Mouse (Mus musculus): ENCODE measurements at regions not wholly inside any gene's neighbourhood (a gene's known extent, or its start where the extent isn't known, plus 50 kb on each side); places are given as distances from the start of the nearest gene placed in this dataset.

DNA sequence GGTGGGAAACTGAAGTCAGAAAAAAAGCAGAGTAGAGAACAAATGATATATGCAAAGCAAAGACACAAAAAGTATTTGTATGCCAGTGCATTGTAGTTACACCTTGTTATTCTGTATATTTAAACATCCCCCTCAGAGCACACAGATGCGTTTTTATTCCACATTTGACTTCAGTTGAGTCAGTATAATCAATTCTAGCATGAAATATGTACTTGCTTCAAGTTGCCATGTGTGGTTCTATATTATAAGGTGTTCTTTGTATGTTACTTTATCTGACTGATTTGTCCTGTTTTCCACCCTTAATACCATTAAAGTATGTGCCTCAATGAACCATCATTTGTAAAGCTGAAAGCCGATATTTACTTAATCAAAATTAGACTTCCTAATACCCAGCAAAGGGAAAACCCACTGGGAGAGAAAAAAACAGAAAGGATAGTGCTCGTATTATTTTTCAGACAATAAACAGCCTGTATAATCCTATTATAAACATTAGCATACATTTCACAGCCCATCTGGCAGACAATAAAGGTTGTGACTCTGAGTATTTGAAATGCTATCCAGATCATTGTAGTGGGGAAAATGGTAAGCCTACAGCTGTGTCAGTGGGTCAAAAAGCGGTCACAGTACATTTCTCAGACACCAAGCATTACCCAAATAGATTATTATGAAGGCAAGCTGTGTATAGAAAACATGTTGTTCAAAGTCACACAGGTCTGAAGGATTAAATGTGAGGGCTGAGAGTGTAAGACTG, 189.1 kb upstream of the Bmp2 start:
- DNase-seq (ENCODE audit: low spot score in 2 of 2), result no peak

DNA sequence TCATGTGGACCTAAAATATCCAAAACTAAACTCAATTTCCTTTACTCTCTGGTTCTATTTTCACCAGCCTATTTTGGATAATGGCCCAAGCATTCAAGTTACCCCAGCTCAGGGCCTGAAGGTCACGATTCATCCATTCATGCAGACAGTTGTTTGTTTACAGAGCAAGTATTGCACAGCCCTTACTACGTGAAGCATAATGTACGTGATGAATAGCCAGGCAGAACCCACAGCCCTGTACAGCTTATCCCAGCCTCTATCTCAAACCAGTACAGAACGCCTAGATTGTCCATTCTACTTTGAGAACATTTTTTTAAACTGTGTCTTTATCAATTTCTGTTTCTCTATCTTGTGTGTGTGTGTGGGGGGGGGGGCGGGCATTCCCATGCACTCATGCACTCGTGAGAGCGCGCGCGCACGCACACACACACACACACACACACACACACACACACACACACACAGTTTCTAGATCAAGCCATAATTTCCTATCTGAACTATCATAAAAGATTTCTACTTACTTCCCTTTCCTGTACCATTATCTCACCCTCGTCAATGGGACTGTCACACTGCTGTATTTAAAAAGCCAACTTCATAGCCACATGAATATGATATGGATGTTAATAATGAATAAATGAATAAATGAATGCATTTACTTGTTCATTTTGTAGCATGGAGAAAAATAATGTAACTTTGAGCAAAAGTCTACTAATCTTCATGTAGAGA, 180.3 kb upstream of the Bmp2 start:
- no peak for DNase-seq (ENCODE audit: low spot score in 2 of 2)

DNA sequence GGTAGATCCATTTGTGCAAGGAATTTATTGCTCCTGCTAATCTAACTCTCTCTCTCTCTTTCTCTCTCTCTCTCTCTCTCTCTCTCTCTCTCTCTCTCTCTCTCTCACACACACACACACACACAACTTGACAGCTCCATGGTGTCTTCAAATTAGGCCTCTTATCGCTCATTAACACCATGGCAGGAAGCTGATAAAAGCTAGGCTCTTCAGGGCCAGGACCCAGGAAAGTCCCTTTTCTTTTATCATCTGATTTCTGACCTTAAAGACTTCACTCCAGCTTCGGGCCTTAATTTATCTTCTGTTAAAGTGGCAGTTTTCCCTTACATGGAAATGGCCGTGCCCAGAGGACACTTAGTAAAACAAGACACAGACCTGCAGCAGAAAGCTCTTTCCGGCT, 178.4 kb upstream of the Bmp2 start:
- no peak for DNase-seq (ENCODE audit: low spot score in 2 of 2)

DNA sequence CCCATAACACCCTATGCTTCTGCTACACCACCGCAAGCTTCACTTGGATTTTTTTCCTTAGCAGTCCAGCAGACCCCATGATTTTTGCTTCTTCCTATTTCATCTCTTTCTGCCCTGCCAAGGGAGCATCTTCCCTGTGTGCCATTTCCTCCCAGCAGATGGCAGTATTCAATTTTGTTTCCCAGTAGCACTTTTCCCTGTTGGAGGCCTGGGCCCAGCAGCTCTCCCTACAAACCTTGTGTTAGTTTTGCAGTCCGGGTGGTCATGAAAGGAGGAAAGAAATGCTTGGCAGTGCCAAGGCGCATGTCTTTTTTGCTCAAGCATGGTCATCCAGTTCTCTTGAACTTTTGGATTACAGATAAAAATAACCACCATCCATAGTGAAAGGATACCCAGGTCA, 170.9 kb upstream of the Bmp2 start:
- DNase-seq (ENCODE audit: low spot score in 2 of 2), result no peak

DNA sequence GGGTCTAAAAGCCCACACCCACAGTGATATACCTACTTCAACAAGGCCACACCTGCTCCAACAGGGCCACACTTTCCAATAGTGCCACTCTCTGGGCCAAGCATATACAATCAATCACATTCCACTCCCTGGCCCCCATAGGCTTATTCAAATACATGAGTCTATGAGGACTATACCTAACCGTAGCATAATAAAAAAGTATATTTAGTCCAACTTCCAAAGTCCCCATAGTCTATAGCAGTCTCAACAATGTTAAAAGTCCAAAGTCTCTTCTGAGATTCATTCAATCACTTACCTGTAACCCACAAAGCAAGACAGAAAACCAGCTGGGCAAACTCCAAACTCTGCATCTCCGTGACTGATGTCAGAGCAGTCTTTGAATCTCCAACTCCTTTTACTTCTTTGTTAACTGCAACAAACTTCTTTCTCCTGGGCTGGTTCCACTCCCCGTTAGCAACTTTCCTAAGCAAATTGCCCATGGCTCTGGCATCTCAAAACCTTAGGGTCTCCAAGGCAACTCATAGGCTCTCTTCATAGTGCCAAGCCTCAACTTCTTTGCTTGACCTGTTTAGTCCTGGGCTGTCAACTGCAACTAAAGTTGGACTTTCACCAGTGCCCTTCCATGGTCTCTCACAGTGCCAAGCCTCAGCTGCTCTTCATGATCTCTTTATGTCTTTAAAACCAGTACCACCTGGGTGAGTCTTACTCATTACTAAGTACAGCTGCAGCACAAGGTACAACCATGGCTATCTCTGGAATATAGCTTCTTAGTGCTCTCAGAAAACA, 168.6 kb upstream of the Bmp2 start:
- DNase-seq (ENCODE audit: low spot score in 2 of 2), result no peak

DNA sequence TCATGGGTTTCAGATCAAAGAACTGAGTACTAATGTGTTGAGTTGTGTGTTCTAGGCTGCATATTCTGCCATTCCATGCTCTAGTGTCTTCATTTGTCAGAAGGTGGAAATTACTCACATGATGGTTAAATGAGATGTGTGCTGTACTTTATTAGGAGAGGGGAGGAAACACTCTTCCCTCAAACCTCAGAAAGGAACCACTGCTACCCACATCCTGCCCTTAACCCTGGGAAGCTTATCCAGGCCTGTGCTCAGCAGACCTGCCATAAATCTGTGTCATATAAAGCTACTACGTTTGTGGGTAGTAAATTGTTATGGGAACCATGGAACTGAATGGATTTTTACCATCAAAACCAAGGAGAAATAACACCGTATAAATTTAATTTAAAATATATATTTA, 166.7 kb upstream of the Bmp2 start:
- no peak for DNase-seq (ENCODE audit: low spot score in 2 of 2)

DNA sequence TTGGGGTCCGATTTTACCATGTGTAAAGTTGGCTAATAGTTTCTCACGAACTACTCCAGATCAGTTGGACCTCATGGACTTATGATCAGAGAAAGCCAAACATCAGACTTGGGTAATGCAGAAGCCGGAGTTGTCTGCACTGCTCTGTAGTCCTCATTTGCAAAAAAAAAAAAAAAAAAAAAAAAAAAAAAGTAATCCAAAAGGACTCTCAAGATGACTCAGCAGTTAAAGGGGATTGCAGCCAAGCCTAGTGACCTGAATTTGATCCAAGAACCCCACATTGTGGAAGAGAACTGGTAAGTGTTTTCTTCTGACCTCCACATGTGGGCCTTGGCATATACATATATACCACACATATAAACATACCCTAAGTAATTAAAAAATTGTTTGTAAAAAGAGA, 164.6 kb upstream of the Bmp2 start:
- no peak for DNase-seq (ENCODE audit: low spot score in 2 of 2)

DNA sequence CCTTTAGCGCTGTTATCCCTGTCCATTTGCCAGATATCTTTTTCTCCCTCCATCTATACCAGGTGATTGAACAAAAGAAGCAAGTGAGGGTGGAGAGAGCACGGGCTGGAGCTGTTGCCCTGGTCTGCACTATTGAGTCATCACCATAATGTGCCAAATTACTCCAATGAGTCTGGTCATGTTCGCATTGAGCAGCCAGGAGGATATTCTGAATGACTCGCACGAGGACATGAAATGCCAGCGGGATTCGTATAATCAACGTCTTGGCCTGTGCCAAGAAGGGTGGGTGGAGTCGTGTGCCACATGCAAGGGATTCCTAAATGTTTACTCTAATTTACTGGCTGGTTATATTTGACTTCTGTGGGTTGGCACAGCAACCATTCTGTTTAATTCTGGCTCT, 159.7 kb upstream of the Bmp2 start:
- no peak for DNase-seq (ENCODE audit: low spot score in 2 of 2)

DNA sequence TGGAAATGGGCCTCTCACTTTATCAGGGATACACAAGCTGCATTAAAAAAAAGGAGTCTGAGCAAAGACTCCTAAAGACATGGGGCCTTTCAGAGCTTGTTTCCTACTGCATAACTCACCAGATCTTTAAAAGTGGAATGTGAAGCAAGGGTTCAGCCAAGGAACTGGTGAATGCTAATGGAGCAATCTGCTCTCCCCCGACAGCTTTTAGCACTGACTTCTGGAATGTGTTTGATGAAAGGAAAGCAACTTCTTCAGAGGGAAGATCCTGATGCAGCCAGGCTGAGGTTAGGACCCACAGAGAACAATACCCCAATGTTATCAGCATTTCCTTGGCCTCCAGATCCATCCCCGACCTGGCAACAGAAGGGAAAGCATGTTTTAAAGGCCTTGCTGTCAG, 154.4 kb upstream of the Bmp2 start:
- DNase-seq (ENCODE audit: low spot score in 2 of 2), result no peak

DNA sequence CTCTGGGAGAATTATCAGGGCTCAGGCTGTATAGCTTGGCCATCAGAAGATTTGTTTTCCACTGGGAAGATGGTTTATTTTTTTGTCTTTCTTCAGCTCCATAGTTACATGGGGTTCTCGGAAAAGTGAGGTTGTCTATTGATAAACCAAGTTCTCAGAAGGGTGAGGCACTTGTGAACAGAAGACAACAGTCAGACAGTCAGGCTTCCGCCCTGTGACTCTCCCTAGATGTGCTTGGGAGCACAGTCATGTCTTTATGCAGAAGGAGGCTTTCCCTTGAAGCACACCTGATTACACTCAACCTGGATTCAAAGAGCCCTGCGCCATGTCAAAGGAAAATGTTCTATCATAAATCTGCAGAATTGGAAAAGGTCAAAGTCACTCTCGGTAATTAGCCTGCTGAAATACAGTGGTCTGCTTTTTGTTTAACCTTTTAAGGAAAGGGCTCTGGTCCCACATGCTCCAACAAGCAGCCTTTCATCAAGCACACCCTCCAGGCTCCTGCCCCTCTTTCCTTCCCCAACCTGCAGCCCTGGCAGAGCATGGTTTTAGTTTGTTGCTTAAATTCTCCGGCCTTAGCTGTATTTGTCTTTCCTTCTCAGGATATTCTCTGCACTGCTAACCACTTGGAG, 152.8 kb upstream of the Bmp2 start:
- DNase-seq (ENCODE audit: low spot score in 2 of 2), result no peak

DNA sequence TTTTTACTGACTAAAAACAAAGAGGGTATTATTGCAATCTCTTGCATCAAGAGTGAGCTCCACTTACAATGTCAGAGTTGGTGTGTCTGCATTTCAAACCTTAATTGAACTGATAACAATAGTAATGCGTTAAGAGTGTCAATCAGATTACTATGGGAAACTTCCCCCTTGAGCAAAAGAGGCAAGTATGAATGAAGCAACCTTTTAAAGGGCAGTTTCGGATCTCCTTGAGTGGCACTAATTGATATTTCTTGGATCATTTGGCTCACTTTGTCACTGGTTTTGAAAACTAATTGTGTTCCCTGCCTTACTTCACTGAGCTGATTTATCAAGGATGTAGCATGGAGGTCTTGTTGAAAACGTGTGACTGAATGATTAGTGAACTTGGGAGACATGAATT, 151.0 kb upstream of the Bmp2 start:
- no peak for DNase-seq (ENCODE audit: low spot score in 2 of 2)

DNA sequence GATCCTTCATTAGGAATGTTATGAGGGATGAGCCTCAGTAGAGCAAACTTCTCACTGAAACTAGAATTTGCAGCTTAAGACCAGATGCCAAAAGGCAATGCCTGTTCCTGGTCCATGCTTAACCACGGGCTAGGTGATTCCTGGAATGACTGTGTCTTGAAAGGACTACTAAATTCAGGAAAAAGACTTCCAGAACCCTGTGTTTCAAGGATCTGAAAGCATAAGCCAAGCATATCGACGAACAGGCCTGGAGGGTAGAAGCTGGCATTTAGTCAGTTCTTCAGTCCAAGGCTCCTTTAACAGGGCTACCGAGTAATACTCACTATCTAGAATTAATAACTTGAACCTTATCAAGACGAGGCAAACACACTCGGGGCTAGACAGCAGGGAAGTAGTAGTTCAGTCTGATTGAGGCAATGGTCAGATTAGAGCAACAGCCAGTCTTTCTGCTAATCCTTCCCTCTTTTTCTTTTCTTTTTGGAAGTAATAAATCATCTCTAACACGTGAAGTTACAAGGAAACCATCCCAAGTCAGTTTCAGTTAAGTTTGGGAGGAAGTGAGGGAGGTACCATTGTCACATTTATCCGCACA, 134.9 kb upstream of the Bmp2 start:
- DNase-seq (ENCODE audit: low spot score in 2 of 2), result no peak

DNA sequence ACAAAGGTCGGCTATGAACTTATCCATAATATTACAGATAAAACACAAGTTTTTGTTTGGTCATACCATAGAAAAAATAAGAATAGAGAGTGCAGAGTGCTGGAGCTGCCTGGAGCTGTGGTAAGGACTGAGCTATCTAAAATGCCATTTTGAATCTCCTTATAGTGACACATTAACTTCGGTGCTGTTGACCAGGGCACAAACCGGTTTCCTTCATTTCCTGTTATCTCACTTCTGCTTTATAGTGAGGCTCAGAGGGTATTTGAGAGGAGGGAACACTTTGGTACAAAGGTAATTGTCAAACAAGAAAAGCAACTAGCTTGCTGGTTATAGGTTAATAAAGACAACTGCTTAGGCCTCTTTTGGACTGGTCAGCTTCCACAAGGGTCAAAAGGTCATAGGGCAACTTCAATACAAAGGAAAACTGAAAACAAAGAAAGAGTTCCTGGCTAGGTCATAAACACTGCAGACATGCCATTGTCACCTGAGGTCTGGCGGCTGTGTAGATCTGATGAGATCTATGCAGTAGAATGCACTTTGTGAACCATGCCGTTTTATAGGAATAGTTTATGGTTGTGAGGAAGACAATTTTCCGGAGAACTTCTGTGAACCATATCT, 132.2 kb upstream of the Bmp2 start:
- no peak for DNase-seq (ENCODE audit: low spot score in 2 of 2)

DNA sequence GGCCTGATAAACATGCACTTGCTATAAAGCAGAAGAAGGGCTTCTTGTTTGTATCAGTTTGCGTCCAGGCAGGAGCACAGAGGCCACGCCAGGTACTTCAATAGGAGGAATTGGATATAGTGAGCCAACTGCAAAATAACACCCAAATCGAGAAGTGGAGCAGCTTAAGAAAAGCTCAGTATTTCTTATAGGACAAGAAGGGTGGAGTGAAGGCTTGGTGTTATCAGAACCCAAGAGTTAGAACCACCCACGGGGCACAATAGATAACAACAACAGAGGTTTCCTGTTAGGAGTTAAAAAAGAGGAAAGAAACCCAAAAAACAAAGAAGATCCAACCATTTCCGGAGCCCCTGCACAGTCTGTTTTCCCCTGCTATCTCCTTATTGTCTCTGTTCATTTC, 126.4 kb upstream of the Bmp2 start:
- DNase-seq (ENCODE audit: low spot score in 2 of 2), result no peak

DNA sequence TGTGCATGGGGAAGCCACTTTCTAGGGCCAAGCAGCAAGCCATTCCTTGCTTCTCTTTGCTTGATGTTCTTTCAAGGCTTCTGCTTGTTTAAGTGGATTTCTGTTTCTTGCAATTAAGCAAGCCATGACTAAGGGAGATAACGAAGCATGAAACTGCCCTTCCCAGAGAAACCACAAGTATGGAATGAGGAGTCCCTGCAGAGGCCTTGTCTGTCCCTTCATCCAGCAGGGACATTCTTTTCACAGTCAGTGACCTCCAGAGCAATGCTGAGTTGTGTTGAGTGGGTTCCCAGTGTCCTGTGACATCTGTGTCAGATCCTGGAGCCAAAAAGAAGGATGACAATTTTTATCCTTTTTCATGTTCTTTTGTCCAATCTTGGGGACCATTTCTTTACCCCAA, 124.9 kb upstream of the Bmp2 start:
- no peak for DNase-seq (ENCODE audit: low spot score in 2 of 2)

DNA sequence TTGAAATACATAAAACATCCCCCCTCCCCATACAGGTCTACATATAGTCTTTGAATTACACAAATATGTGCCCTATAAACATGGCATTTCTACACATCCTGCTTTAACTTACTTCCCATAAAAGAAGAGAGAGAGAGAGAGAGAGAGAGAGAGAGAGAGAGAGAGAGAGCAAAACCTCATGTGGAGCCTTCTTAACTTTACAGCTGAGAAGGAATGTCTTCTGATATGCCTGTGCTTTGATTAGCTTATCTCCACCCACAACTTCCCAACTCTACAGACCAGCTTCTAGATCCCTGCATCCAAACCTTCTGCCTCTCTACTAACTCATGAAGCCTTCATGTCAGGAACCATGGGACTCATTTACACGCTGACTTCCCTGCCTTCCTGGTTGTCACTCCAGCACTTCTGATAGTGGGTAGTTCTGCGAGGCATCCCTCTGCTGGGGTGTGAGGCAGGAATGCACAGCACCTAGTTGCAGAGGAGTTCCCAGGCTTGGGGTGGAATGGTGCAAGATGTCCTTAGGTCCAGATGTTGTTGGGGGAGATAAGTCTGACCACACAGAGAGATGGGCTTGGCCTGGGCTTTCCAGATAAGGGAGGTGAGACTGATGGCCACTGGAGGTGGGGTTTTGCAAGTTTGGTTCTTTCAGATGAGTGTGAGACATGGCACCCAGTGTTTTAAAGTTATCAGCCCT, 122.4 kb upstream of the Bmp2 start:
- no peak for DNase-seq (ENCODE audit: low spot score in 2 of 2)

DNA sequence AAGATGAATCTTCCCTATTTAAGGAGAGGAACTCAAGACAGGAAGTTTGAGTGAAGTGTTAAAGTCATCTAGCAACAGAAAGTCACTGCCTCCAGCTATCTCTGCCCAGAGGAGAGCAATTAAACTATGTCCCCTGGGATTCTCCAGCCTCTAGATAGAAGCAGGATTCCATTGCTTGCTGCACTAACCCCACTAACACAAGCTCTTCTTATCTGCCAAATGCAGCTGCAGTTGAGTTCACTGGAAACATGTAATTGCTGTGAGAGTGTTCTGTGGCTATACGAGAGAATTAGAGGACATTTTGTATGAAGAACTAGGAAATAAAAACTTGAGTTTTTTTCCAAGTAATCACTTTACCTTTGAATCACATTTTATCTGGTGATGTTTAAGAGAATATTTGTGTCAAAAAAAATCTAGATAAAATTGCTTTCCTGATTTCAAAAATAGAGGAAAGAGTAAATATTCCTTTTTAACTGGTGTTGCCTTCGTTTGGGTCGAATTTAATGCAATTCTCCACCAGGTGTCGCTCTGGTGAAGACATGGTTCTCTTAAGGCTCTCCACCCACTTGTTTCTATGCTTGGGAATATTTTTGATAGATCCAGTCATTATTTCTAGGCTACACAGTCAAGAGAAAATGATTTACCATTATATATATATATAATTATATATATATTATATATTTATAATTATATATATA, 121.1 kb upstream of the Bmp2 start:
- DNase-seq (ENCODE audit: low spot score in 2 of 2), result no peak

DNA sequence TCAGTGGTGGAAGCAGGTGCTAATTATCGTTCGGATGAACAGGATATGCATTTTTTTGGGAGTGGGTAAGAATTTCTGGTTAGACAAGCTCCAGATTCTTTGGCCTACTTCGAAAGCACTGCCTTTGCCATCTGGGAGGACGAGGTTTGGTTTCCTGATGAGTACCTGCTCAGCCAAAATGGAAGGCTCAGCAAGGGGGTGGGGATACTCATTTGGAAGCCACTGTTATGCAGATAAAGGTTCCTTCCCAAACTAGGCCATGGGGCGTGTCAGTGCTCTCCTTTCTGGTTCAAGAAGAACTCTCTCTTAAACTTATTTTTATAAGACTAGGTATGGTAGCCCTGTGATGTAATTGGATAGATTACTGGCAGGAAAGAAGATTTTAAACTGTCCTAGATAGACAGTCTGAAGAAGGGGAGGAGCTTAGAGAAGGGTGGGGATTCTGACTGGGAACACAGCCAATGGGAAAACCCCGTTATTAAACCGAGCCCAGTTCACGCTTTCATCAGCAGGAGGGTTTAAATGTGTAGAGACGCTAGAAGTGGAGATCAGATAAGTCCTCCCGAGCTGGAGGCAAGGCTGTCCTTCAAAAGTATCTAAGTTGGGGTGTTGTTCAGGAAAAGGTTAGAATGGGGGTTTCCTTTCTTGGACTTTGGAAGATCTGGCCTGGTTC, 119.7 kb upstream of the Bmp2 start:
- DNase-seq (ENCODE audit: low spot score in 2 of 2), result no peak

DNA sequence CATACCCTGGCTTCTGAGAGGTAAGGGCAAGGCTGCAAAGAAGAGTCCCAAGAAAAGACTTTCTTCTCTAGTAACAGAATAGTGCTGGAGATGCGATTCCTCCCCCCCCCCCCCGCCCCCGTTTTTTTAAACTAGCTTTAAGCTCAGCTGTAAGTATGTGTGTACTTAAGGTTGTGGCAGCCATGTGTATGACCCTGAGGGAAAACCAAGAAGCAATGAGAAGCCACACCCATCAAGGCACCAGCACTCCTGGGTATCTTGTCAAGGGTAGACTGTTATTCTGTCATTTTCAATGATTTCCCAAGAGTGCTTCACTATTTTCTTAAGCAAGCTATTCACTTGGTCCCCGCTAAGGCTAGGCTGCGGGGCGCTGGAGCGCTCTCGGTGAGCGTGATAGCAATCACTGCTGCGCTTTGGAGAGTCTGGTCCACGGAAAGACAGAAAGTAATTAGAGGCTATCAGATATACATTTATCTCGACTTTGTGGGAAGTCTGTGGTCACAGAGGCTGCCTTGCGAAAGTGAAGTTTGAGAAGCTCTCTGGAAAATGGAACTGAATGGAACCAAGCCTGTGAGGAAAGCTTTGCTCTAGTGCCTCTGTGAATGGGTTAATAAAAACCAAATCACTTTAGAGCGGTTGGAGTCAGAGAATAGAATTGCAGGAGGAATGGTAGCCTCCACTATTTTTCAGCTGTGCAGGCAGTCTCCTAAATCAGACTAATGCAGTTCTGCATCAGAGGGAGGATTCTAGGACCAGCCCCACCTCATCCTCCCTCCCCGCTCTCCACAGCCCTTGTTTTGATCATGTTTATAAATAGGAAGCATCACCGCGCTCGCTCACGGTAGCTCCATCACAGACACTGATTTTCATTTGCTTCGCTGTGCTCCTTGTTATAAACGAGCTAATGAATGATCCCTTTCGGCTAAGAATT, 114.8 kb upstream of the Bmp2 start:
- no peak for DNase-seq (ENCODE audit: low spot score in 2 of 2)
